Mouse (Mus musculus) lung, embryonic 14.5 days (tissue): ENCODE results near the gene Myo1a. TPM values are rescaled to one million over a fixed set of nuclear protein-coding genes. Genes with fewer than 3 reads are reported as not detected.

ENCODE experiments used
- ATAC-seq: fragments of 200-750 bp; cut with Nextera tagmentation; 2 replicates; pipeline ENCODE4 v1.8.0; 2017; ENCODE audit warnings: mild to moderate bottlenecking, moderate TSS enrichment, moderate library complexity; ENCODE audit not compliant: insufficient read depth
- DNase-seq: peaks from one replicate; pipeline ENCODE4 v3.0.0-alpha.2; 2015
- H3K27ac ChIP-seq: fragments of 300-500 bp; sonication (generic); 2 replicates; pipeline ENCODE4 v1.5.1; 2014; ENCODE audit warnings: low read depth, mild to moderate bottlenecking, moderate library complexity
- H3K27me3 ChIP-seq: fragments of 300-500 bp; sonication (generic); 2 replicates; pipeline ENCODE4 v1.6.1; 2014; ENCODE audit warnings: low read length, control low read depth; ENCODE audit not compliant: insufficient read depth
- H3K36me3 ChIP-seq: fragments of 300-500 bp; sonication (generic); 2 replicates; pipeline ENCODE4 v1.6.1; 2014; ENCODE audit warnings: control low read depth; ENCODE audit not compliant: insufficient read depth
- H3K4me1 ChIP-seq: fragments of 300-500 bp; sonication (generic); 2 replicates; pipeline ENCODE4 v1.6.1; 2014; ENCODE audit warnings: antibody characterized with exemption, control low read depth; ENCODE audit not compliant: insufficient read depth
- H3K4me2 ChIP-seq: fragments of 300-500 bp; sonication (generic); 2 replicates; pipeline ENCODE4 v1.6.1; 2014; ENCODE audit warnings: mild to moderate bottlenecking
- H3K4me3 ChIP-seq: fragments of 300-500 bp; sonication (generic); 2 replicates; pipeline ENCODE4 v1.5.1; 2014; ENCODE audit warnings: low read depth, low read length
- H3K9ac ChIP-seq: fragments of 300-500 bp; sonication (generic); 2 replicates; pipeline ENCODE4 v1.6.1; 2014
- H3K9me3 ChIP-seq: fragments of 300-500 bp; sonication (generic); 2 replicates; pipeline ENCODE4 v1.6.1; 2016; ENCODE audit warnings: low read depth, low read length, control low read depth
- CTCF ChIP-seq: IDR thresholded peaks from 2 replicates; pipeline ENCODE4 v1.5.1; 2016; ENCODE audit warnings: antibody characterized with exemption, low read depth
- WGBS: fragments of 180-500 bp; shearing (Covaris S2); extraction: QIAGEN DNeasy Blood & Tissue Kit; methylation state at CpG from one replicate; pipeline ENCODE4 v1.1.7; 2014; 5-methylcytosine and 5-hydroxymethylcytosine counted together
- polyA plus RNA-seq: library from polyadenylated mRNA; unstranded; fragments of >200 nt; fragmentation: Nextera tagmentation; extraction: Ambion mirVana; gene quantifications from 2 replicates; pipeline ENCODE4 v1.2.1, GENCODE M21; 2014

The Myo1a gene
- polyA plus RNA-seq, 1 experiment from 2014 or later: 0.28 TPM

- Histone ChIP-seq H3K9me3 (no peaks in the 10 kb centered on the region), H3K4me1 (no peaks in the 10 kb centered on the region), H3K27me3 (no peaks in the 10 kb centered on the region), H3K4me3 (peak overlapping the region; percentile 77), H3K9ac (peak overlapping the region; percentile 31; the same call in 1 of the 2 replicates), H3K4me2 (peak overlapping the region; percentile 55), H3K36me3 (no peaks in the 10 kb centered on the region), H3K27ac (peak overlapping the region; percentile 51)
- WGBS: 38% methylated on average over 5 of the region's 5 CpGs
- DNase-seq (no peak), ATAC-seq (no peak)
- TF ChIP-seq CTCF: no peak
Measured at GRCm38 (mm10) chr10:127675859-127676398, 29.0 kb upstream of the Myo1a start.

- Histone ChIP-seq H3K27ac (peak overlapping the region; percentile 67), H3K27me3 (no peaks in the 10 kb centered on the region), H3K4me2 (peak overlapping the region; percentile 94), H3K9me3 (no peaks in the 10 kb centered on the region), H3K4me1 (no peaks in the 10 kb centered on the region), H3K36me3 (no peaks in the 10 kb centered on the region), H3K9ac (peak overlapping the region; percentile 65), H3K4me3 (peak overlapping the region; percentile 77)
- TF ChIP-seq CTCF: no peak
- WGBS: under 1% methylated on average over 69 of the region's 71 CpGs
- DNase-seq (peak; percentile 99), ATAC-seq (peak; percentile 93)
Measured at GRCm38 (mm10) chr10:127676691-127677548, 28.1 kb upstream of the Myo1a start.

- Histone ChIP-seq H3K36me3 (no peaks in the 10 kb centered on the region), H3K27me3 (no peaks in the 10 kb centered on the region), H3K9me3 (no peaks in the 10 kb centered on the region), H3K9ac (peak overlapping the region; percentile 65), H3K27ac (no peak overlapping the region; the same call in 1 of the 2 replicates), H3K4me1 (no peaks in the 10 kb centered on the region), H3K4me3 (peak overlapping the region; percentile 77), H3K4me2 (peak overlapping the region; percentile 94)
- DNase-seq: peak; percentile 91
- peak; percentile 91 for TF ChIP-seq CTCF
- 7% methylated on average over 14 of the region's 14 CpGs for WGBS
- ATAC-seq: peak; percentile 26; the same call in 1 of the 2 replicates
Measured at GRCm38 (mm10) chr10:127677591-127678336, 27.2 kb upstream of the Myo1a start.

- Histone ChIP-seq H3K9ac (peak overlapping the region; percentile 0; the same call in 1 of the 2 replicates), H3K27me3 (no peaks in the 10 kb centered on the region), H3K4me3 (no peak overlapping the region), H3K27ac (no peak overlapping the region), H3K4me2 (no peak overlapping the region), H3K9me3 (no peaks in the 10 kb centered on the region), H3K4me1 (no peaks in the 10 kb centered on the region), H3K36me3 (no peaks in the 10 kb centered on the region)
- TF ChIP-seq CTCF: no peak
- ATAC-seq (no peak), DNase-seq (no peak)
- WGBS: 79% methylated on average over 1 of the region's 1 CpGs
Measured at GRCm38 (mm10) chr10:127679208-127679607, 25.8 kb upstream of the Myo1a start.

GRCm38 (mm10) chr10:127679881-127680280 is 25.1 kb upstream of the Myo1a start:
- H3K4me3 ChIP-seq: no peak overlapping the region
- WGBS: 75% methylated on average over 3 of the region's 3 CpGs
- H3K36me3 ChIP-seq: no peaks in the 10 kb centered on the region
- no peak for TF ChIP-seq CTCF
- H3K4me2 ChIP-seq: no peak overlapping the region
- no peak overlapping the region for H3K9ac ChIP-seq
- no peak for ATAC-seq
- no peaks in the 10 kb centered on the region for H3K4me1 ChIP-seq
- no peak overlapping the region for H3K27ac ChIP-seq
- H3K9me3 ChIP-seq: no peaks in the 10 kb centered on the region
- DNase-seq: no peak
- H3K27me3 ChIP-seq: no peaks in the 10 kb centered on the region

- Histone ChIP-seq H3K9ac (no peak overlapping the region), H3K27ac (no peak overlapping the region), H3K4me2 (no peak overlapping the region), H3K4me3 (no peak overlapping the region), H3K27me3 (no peaks in the 10 kb centered on the region), H3K4me1 (no peaks in the 10 kb centered on the region), H3K9me3 (no peaks in the 10 kb centered on the region), H3K36me3 (no peaks in the 10 kb centered on the region)
- no peak for TF ChIP-seq CTCF
- ATAC-seq: no peak
- no peak for DNase-seq
- WGBS: 81% methylated on average over 6 of the region's 6 CpGs
Measured at GRCm38 (mm10) chr10:127682886-127683285, 22.1 kb upstream of the Myo1a start.

- Histone ChIP-seq H3K9me3 (no peaks in the 10 kb centered on the region), H3K4me1 (no peaks in the 10 kb centered on the region), H3K4me3 (no peak overlapping the region), H3K9ac (no peak overlapping the region), H3K27me3 (no peaks in the 10 kb centered on the region), H3K27ac (no peak overlapping the region), H3K36me3 (peaks cover 53% of the 10 kb centered on the region), H3K4me2 (no peak overlapping the region)
- peak; percentile 39 for TF ChIP-seq CTCF
- no peak for ATAC-seq
- DNase-seq: no peak
- 15% methylated on average over 1 of the region's 1 CpGs for WGBS
Measured at GRCm38 (mm10) chr10:127691053-127691452, 13.9 kb upstream of the Myo1a start.
